Mouse (Mus musculus): Measurements from ENCODE around the gene Plekha7. TPM values are rescaled to one million over a fixed set of nuclear protein-coding genes. Genes with fewer than 3 reads are reported as not detected.

Gene Plekha7
- total RNA-seq, 1 experiment, result 38.0 TPM

GRCm38 (mm10) chr7:116122981-116123596 lies 185.1 kb downstream of the Plekha7 start:
- Histone ChIP-seq H3K9me3 (ENCODE audit: control insufficient read depth, insufficient read depth, low read depth, low read length) (no peaks in the 10 kb centered on the region), H3K27ac (ENCODE audit: insufficient read depth, low read depth, low read length, poor library complexity, severe bottlenecking) (no peak overlapping the region), H3K9ac (ENCODE audit: insufficient read depth, low read depth, low read length, poor library complexity, severe bottlenecking) (no peak overlapping the region), H3K36me3 (ENCODE audit: control insufficient read depth, insufficient read depth, low read length, poor library complexity, severe bottlenecking) (peaks cover 27% of the 10 kb centered on the region; the same call in 1 of the 2 replicates), H3K4me1 (ENCODE audit: control insufficient read depth in 2 of 2, insufficient read depth in 2 of 2, low read length in 2 of 2, poor library complexity in 1 of 2) (peaks cover 4 to 8% of the 10 kb centered on the region in 2 experiments; a peak in 3 of 4 replicates), H3K4me3 (ENCODE audit: insufficient read depth in 1 of 2, low read depth in 1 of 2, low read length in 2 of 2, poor library complexity in 1 of 2, severe bottlenecking in 1 of 2) (no peak overlapping the region)
- DNase-seq (ENCODE audit: low read depth, low spot score), result no peak
- TF ChIP-seq ZNF384 (IDR thresholded peaks at IDR 0.05; ENCODE audit: low read depth, low read length) (no peak), MAFK (IDR thresholded peaks at IDR 0.05; ENCODE audit: insufficient read depth, low read depth, low read length) (no peak), HCFC1 (IDR thresholded peaks at IDR 0.05; ENCODE audit: borderline replicate concordance, insufficient read depth, low read length) (no peak), CHD2 (IDR thresholded peaks at IDR 0.05; ENCODE audit: low read depth, low read length) (no peak)
- in situ Hi-C loops (cut with MboI; ENCODE audit: low sequenced_read_pairs in 2 of 2, unreplicated experiment in 2 of 2), result no loop called here

GRCm38 (mm10) chr7:116121202-116121601 lies 187.0 kb downstream of the Plekha7 start:
- Histone ChIP-seq H3K9ac (ENCODE audit: insufficient read depth, low read depth, low read length, poor library complexity, severe bottlenecking) (no peak overlapping the region), H3K27ac (ENCODE audit: insufficient read depth, low read depth, low read length, poor library complexity, severe bottlenecking) (no peak overlapping the region)
- in situ Hi-C loops (cut with MboI; ENCODE audit: low sequenced_read_pairs in 2 of 2, unreplicated experiment in 2 of 2), result no loop called here

GRCm38 (mm10) chr7:116120737-116121136 lies 187.4 kb downstream of the Plekha7 start:
- TF ChIP-seq MAFK (IDR thresholded peaks at IDR 0.05; ENCODE audit: insufficient read depth, low read depth, low read length), result no peak
- TF ChIP-seq HCFC1 (IDR thresholded peaks at IDR 0.05; ENCODE audit: borderline replicate concordance, insufficient read depth, low read length), result no peak
- TF ChIP-seq CHD2 (IDR thresholded peaks at IDR 0.05; ENCODE audit: low read depth, low read length), result no peak
- TF ChIP-seq ZC3H11A (IDR thresholded peaks at IDR 0.05; ENCODE audit: borderline replicate concordance, low read depth, low read length), result no peak
- no peak for TF ChIP-seq ZNF384 (IDR thresholded peaks at IDR 0.05; ENCODE audit: low read depth, low read length)
- no peak overlapping the region for H3K9ac ChIP-seq (ENCODE audit: insufficient read depth, low read depth, low read length, poor library complexity, severe bottlenecking)
- H3K36me3 ChIP-seq (ENCODE audit: control insufficient read depth, insufficient read depth, low read length, poor library complexity, severe bottlenecking), result peaks cover 9% of the 10 kb centered on the region; the same call in 1 of the 2 replicates
- no peak for DNase-seq (ENCODE audit: low read depth, low spot score)
- in situ Hi-C loops (cut with MboI; ENCODE audit: low sequenced_read_pairs in 2 of 2, unreplicated experiment in 2 of 2), result no loop called here
- no peaks in the 10 kb centered on the region for H3K9me3 ChIP-seq (ENCODE audit: control insufficient read depth, insufficient read depth, low read depth, low read length)
- H3K27ac ChIP-seq (ENCODE audit: insufficient read depth, low read depth, low read length, poor library complexity, severe bottlenecking), result no peak overlapping the region
- no peak overlapping the region for H3K4me3 ChIP-seq (ENCODE audit: insufficient read depth in 1 of 2, low read depth in 1 of 2, low read length in 2 of 2, poor library complexity in 1 of 2, severe bottlenecking in 1 of 2)
- H3K4me1 ChIP-seq (ENCODE audit: control insufficient read depth in 2 of 2, insufficient read depth in 2 of 2, low read length in 2 of 2, poor library complexity in 1 of 2), result peaks cover 0 to 8% of the 10 kb centered on the region in 2 experiments; a peak in 3 of 4 replicates

More at GRCm38 (mm10) chr7:116121202-116121601, 187.0 kb downstream of the Plekha7 start:
- TF ChIP-seq ZC3H11A (IDR thresholded peaks at IDR 0.05; ENCODE audit: borderline replicate concordance, low read depth, low read length) (no peak), MAFK (IDR thresholded peaks at IDR 0.05; ENCODE audit: insufficient read depth, low read depth, low read length) (no peak), ZNF384 (IDR thresholded peaks at IDR 0.05; ENCODE audit: low read depth, low read length) (no peak), HCFC1 (IDR thresholded peaks at IDR 0.05; ENCODE audit: borderline replicate concordance, insufficient read depth, low read length) (no peak), CHD2 (IDR thresholded peaks at IDR 0.05; ENCODE audit: low read depth, low read length) (no peak)
- Histone ChIP-seq H3K9me3 (ENCODE audit: control insufficient read depth, insufficient read depth, low read depth, low read length) (no peaks in the 10 kb centered on the region), H3K4me1 (ENCODE audit: control insufficient read depth in 2 of 2, insufficient read depth in 2 of 2, low read length in 2 of 2, poor library complexity in 1 of 2) (peaks cover 0 to 8% of the 10 kb centered on the region in 2 experiments; a peak in 3 of 4 replicates), H3K36me3 (ENCODE audit: control insufficient read depth, insufficient read depth, low read length, poor library complexity, severe bottlenecking) (peaks cover 10% of the 10 kb centered on the region; the same call in 1 of the 2 replicates), H3K4me3 (ENCODE audit: insufficient read depth in 1 of 2, low read depth in 1 of 2, low read length in 2 of 2, poor library complexity in 1 of 2, severe bottlenecking in 1 of 2) (no peak overlapping the region)
- no peak for DNase-seq (ENCODE audit: low read depth, low spot score)

- H3K4me1 ChIP-seq (ENCODE audit: control insufficient read depth in 2 of 2, insufficient read depth in 2 of 2, low read length in 2 of 2, poor library complexity in 1 of 2), result peaks cover 0 to 8% of the 10 kb centered on the region in 2 experiments; a peak in 3 of 4 replicates
- H3K9ac ChIP-seq (ENCODE audit: insufficient read depth, low read depth, low read length, poor library complexity, severe bottlenecking), result no peak overlapping the region
- peaks cover 4% of the 10 kb centered on the region; the same call in 1 of the 2 replicates for H3K36me3 ChIP-seq (ENCODE audit: control insufficient read depth, insufficient read depth, low read length, poor library complexity, severe bottlenecking)
- H3K27ac ChIP-seq (ENCODE audit: insufficient read depth, low read depth, low read length, poor library complexity, severe bottlenecking), result no peak overlapping the region
- no peak for TF ChIP-seq CHD2 (IDR thresholded peaks at IDR 0.05; ENCODE audit: low read depth, low read length)
- no peak for TF ChIP-seq ZC3H11A (IDR thresholded peaks at IDR 0.05; ENCODE audit: borderline replicate concordance, low read depth, low read length)
- no peak for TF ChIP-seq ZNF384 (IDR thresholded peaks at IDR 0.05; ENCODE audit: low read depth, low read length)
- no peak for TF ChIP-seq MAFK (IDR thresholded peaks at IDR 0.05; ENCODE audit: insufficient read depth, low read depth, low read length)
- TF ChIP-seq HCFC1 (IDR thresholded peaks at IDR 0.05; ENCODE audit: borderline replicate concordance, insufficient read depth, low read length), result no peak
- in situ Hi-C loops (cut with MboI; ENCODE audit: low sequenced_read_pairs in 2 of 2, unreplicated experiment in 2 of 2), result no loop called here
- H3K4me3 ChIP-seq (ENCODE audit: insufficient read depth in 1 of 2, low read depth in 1 of 2, low read length in 2 of 2, poor library complexity in 1 of 2, severe bottlenecking in 1 of 2), result no peak overlapping the region
- DNase-seq (ENCODE audit: low read depth, low spot score), result no peak
- H3K9me3 ChIP-seq (ENCODE audit: control insufficient read depth, insufficient read depth, low read depth, low read length), result no peaks in the 10 kb centered on the region
These were observed 188.8 kb downstream of the Plekha7 start for GRCm38 (mm10) chr7:116119306-116119857.

Data from ES-E14 (cell line).